Mouse (Mus musculus): Measurements from ENCODE around the gene Mdk. TPM values are rescaled to one million over a fixed set of nuclear protein-coding genes. Genes with fewer than 3 reads are reported as not detected.

Mdk gene
- polyA plus RNA-seq, 1 experiment from 2014 or later: 654 TPM

- H3K4me1 ChIP-seq: peaks cover 56% of the 10 kb centered on the region
Observed at GRCm38 (mm10) chr2:91966367-91966766, 34.3 kb upstream of the Mdk start.

GRCm38 (mm10) chr2:91965417-91965816 lies 33.3 kb upstream of the Mdk start:
- WGBS: 7% methylated on average over 20 of the region's 20 CpGs
- Histone ChIP-seq H3K9me3 (no peaks in the 10 kb centered on the region), H3K27me3 (replicated peaks) (no peaks in the 10 kb centered on the region), H3K4me3 (peak overlapping the region; percentile 95), H3K9ac (peak overlapping the region; percentile 80), H3K4me2 (peak overlapping the region; percentile 99), H3K4me1 (peaks cover 55% of the 10 kb centered on the region), H3K36me3 (no peaks in the 10 kb centered on the region), H3K27ac (replicated peaks) (peak overlapping the region; percentile 84)
- no peak for ATAC-seq (ENCODE audit: extremely low read depth, insufficient number of reproducible peaks, low FRiP score, low TSS enrichment)

More at GRCm38 (mm10) chr2:91966367-91966766, 34.3 kb upstream of the Mdk start:
- H3K9me3 ChIP-seq: no peaks in the 10 kb centered on the region
- H3K4me2 ChIP-seq: no peak overlapping the region
- no peaks in the 10 kb centered on the region for H3K27me3 ChIP-seq (replicated peaks)
- H3K27ac ChIP-seq (replicated peaks): no peak overlapping the region
- 82% methylated on average over 5 of the region's 5 CpGs for WGBS
- no peak overlapping the region for H3K9ac ChIP-seq
- ATAC-seq (ENCODE audit: extremely low read depth, insufficient number of reproducible peaks, low FRiP score, low TSS enrichment): no peak
- no peaks in the 10 kb centered on the region for H3K36me3 ChIP-seq
- H3K4me3 ChIP-seq: no peak overlapping the region

GRCm38 (mm10) chr2:91964610-91965204 lies 32.6 kb upstream of the Mdk start:
- H3K4me2 ChIP-seq: peak overlapping the region; percentile 99
- H3K9me3 ChIP-seq: no peaks in the 10 kb centered on the region
- peak overlapping the region; percentile 80 for H3K9ac ChIP-seq
- no peaks in the 10 kb centered on the region for H3K27me3 ChIP-seq (replicated peaks)
- H3K27ac ChIP-seq (replicated peaks): peak overlapping the region; percentile 84
- peaks cover 4% of the 10 kb centered on the region; the same call in 1 of the 2 replicates for H3K36me3 ChIP-seq
- no peak for ATAC-seq (ENCODE audit: extremely low read depth, insufficient number of reproducible peaks, low FRiP score, low TSS enrichment)
- 48% methylated on average over 3 of the region's 3 CpGs for WGBS
- H3K4me3 ChIP-seq: peak overlapping the region; percentile 95
- H3K4me1 ChIP-seq: peaks cover 62% of the 10 kb centered on the region

- peak overlapping the region; percentile 99 for H3K4me2 ChIP-seq
- no peaks in the 10 kb centered on the region for H3K27me3 ChIP-seq (replicated peaks)
- no peaks in the 10 kb centered on the region for H3K9me3 ChIP-seq
- peaks cover 7% of the 10 kb centered on the region; the same call in 1 of the 2 replicates for H3K36me3 ChIP-seq
- H3K27ac ChIP-seq (replicated peaks): peak overlapping the region; percentile 84
- H3K4me1 ChIP-seq: peaks cover 74% of the 10 kb centered on the region
- ATAC-seq (ENCODE audit: extremely low read depth, insufficient number of reproducible peaks, low FRiP score, low TSS enrichment): peak; percentile 81
- H3K9ac ChIP-seq: peak overlapping the region; percentile 98
- H3K4me3 ChIP-seq: peak overlapping the region; percentile 95
- under 1% methylated on average over 44 of the region's 57 CpGs for WGBS
Observed at GRCm38 (mm10) chr2:91963443-91963932, 31.4 kb upstream of the Mdk start.

GRCm38 (mm10) chr2:91962864-91963401 lies 30.8 kb upstream of the Mdk start:
- WGBS: under 1% methylated on average over 39 of the region's 39 CpGs
- Histone ChIP-seq H3K4me1 (peaks cover 74% of the 10 kb centered on the region), H3K27me3 (replicated peaks) (no peaks in the 10 kb centered on the region), H3K9ac (peak overlapping the region; percentile 98), H3K27ac (replicated peaks) (peak overlapping the region; percentile 84), H3K9me3 (no peaks in the 10 kb centered on the region), H3K36me3 (peaks cover 8% of the 10 kb centered on the region; the same call in 1 of the 2 replicates), H3K4me2 (peak overlapping the region; percentile 99), H3K4me3 (peak overlapping the region; percentile 95)
- ATAC-seq (ENCODE audit: extremely low read depth, insufficient number of reproducible peaks, low FRiP score, low TSS enrichment): peak; percentile 8; the same call in 1 of the 2 replicates

GRCm38 (mm10) chr2:91961901-91962761 lies 30.0 kb upstream of the Mdk start:
- peak overlapping the region; percentile 84; the same call in 1 of the 2 replicates for H3K27ac ChIP-seq (replicated peaks)
- no peaks in the 10 kb centered on the region for H3K27me3 ChIP-seq (replicated peaks)
- H3K9ac ChIP-seq: peak overlapping the region; percentile 98
- no peak for ATAC-seq (ENCODE audit: extremely low read depth, insufficient number of reproducible peaks, low FRiP score, low TSS enrichment)
- H3K9me3 ChIP-seq: no peaks in the 10 kb centered on the region
- peaks cover 8% of the 10 kb centered on the region; the same call in 1 of the 2 replicates for H3K36me3 ChIP-seq
- peak overlapping the region; percentile 99 for H3K4me2 ChIP-seq
- H3K4me3 ChIP-seq: peak overlapping the region; percentile 95
- 46% methylated on average over 4 of the region's 4 CpGs for WGBS
- H3K4me1 ChIP-seq: peaks cover 80% of the 10 kb centered on the region

- WGBS: 85% methylated on average over 5 of the region's 5 CpGs
- H3K36me3 ChIP-seq: peaks cover 8% of the 10 kb centered on the region; the same call in 1 of the 2 replicates
- H3K4me2 ChIP-seq: no peak overlapping the region
- no peak for ATAC-seq (ENCODE audit: extremely low read depth, insufficient number of reproducible peaks, low FRiP score, low TSS enrichment)
- H3K4me1 ChIP-seq: peaks cover 91% of the 10 kb centered on the region
- no peaks in the 10 kb centered on the region for H3K27me3 ChIP-seq (replicated peaks)
- no peak overlapping the region for H3K4me3 ChIP-seq
- peak overlapping the region; percentile 70; the same call in 1 of the 2 replicates for H3K9ac ChIP-seq
- H3K27ac ChIP-seq (replicated peaks): no peak overlapping the region
- H3K9me3 ChIP-seq: no peaks in the 10 kb centered on the region
Observed at GRCm38 (mm10) chr2:91960459-91960858, 28.4 kb upstream of the Mdk start.

- peaks cover 8% of the 10 kb centered on the region; the same call in 1 of the 2 replicates for H3K36me3 ChIP-seq
- H3K4me2 ChIP-seq: no peak overlapping the region
- peak overlapping the region; percentile 32; the same call in 1 of the 2 replicates for H3K27ac ChIP-seq (replicated peaks)
- H3K4me3 ChIP-seq: no peak overlapping the region
- no peak for ATAC-seq (ENCODE audit: extremely low read depth, insufficient number of reproducible peaks, low FRiP score, low TSS enrichment)
- H3K27me3 ChIP-seq (replicated peaks): no peaks in the 10 kb centered on the region
- peak overlapping the region; percentile 70 for H3K9ac ChIP-seq
- 74% methylated on average over 11 of the region's 11 CpGs for WGBS
- H3K4me1 ChIP-seq: peaks cover 91% of the 10 kb centered on the region
- no peaks in the 10 kb centered on the region for H3K9me3 ChIP-seq
Observed at GRCm38 (mm10) chr2:91959544-91960410, 27.7 kb upstream of the Mdk start.

- H3K4me3 ChIP-seq: no peak overlapping the region
- 44% methylated on average over 10 of the region's 10 CpGs for WGBS
- peaks cover 91% of the 10 kb centered on the region for H3K4me1 ChIP-seq
- H3K4me2 ChIP-seq: no peak overlapping the region
- ATAC-seq (ENCODE audit: extremely low read depth, insufficient number of reproducible peaks, low FRiP score, low TSS enrichment): no peak
- no peaks in the 10 kb centered on the region for H3K9me3 ChIP-seq
- H3K27ac ChIP-seq (replicated peaks): peak overlapping the region; percentile 32
- H3K9ac ChIP-seq: peak overlapping the region; percentile 70
- peaks cover 8% of the 10 kb centered on the region; the same call in 1 of the 2 replicates for H3K36me3 ChIP-seq
- H3K27me3 ChIP-seq (replicated peaks): no peaks in the 10 kb centered on the region
Observed at GRCm38 (mm10) chr2:91958701-91959457, 26.8 kb upstream of the Mdk start.

- ATAC-seq (ENCODE audit: extremely low read depth, insufficient number of reproducible peaks, low FRiP score, low TSS enrichment): no peak
- Histone ChIP-seq H3K9ac (0 out of 2 replicates have a peak overlapping the region, but pooled peaks have one; percentile 15), H3K4me3 (no peak overlapping the region), H3K36me3 (peaks cover 8% of the 10 kb centered on the region; the same call in 1 of the 2 replicates), H3K4me2 (0 out of 2 replicates have a peak overlapping the region, but pooled peaks have one; percentile 60), H3K27ac (replicated peaks) (peak overlapping the region; percentile 92), H3K9me3 (no peaks in the 10 kb centered on the region), H3K4me1 (peaks cover 98% of the 10 kb centered on the region), H3K27me3 (replicated peaks) (no peaks in the 10 kb centered on the region)
- 70% methylated on average over 8 of the region's 8 CpGs for WGBS
Observed at GRCm38 (mm10) chr2:91958049-91958448, 26.0 kb upstream of the Mdk start.
